Mouse (Mus musculus) liver, postnatal 0 days (tissue): Measurements from ENCODE around the gene Spag7. TPM values are rescaled to one million over a fixed set of nuclear protein-coding genes. Genes with fewer than 3 reads are reported as not detected.

Experiments used
- ATAC-seq: fragments of 200-750 bp; cut with Nextera tagmentation; 2 replicates; pipeline ENCODE4 v1.8.0; 2017; ENCODE audit warnings: mild to moderate bottlenecking, moderate library complexity
- DNase-seq: peaks from one replicate; pipeline ENCODE4 v3.0.0-alpha.2; 2016
- H3K27ac ChIP-seq: fragments of 300-500 bp; sonication (generic); 2 replicates; pipeline ENCODE4 v1.5.1; 2014; ENCODE audit warnings: antibody characterized with exemption, moderate library complexity, mild to moderate bottlenecking, low read depth
- H3K27me3 ChIP-seq: fragments of 300-500 bp; sonication (generic); 2 replicates; pipeline ENCODE4 v1.6.1; 2014; ENCODE audit warnings: low read length, control low read depth, mixed read lengths; ENCODE audit not compliant: insufficient read depth
- H3K36me3 ChIP-seq: fragments of 300-500 bp; sonication (generic); replicated peaks from 2 replicates; pipeline ENCODE4 v1.6.1; 2014; ENCODE audit warnings: mild to moderate bottlenecking, control low read depth, low read length, moderate library complexity, mixed read lengths; ENCODE audit not compliant: insufficient read depth
- H3K4me1 ChIP-seq: fragments of 300-500 bp; sonication (generic); 2 replicates; pipeline ENCODE4 v1.6.1; 2014; ENCODE audit warnings: antibody characterized with exemption, mild to moderate bottlenecking, control low read depth; ENCODE audit not compliant: insufficient read depth
- H3K4me2 ChIP-seq: fragments of 300-500 bp; sonication (generic); 2 replicates; pipeline ENCODE4 v1.6.1; 2014; ENCODE audit warnings: low read depth, mild to moderate bottlenecking, low read length, moderate library complexity, mixed read lengths
- H3K4me3 ChIP-seq: fragments of 300-500 bp; sonication (generic); 2 replicates; pipeline ENCODE4 v1.5.1; 2014; ENCODE audit warnings: low read depth, low read length
- H3K9ac ChIP-seq: fragments of 300-500 bp; sonication (generic); replicated peaks from 2 replicates; pipeline ENCODE4 v1.6.1; 2014; ENCODE audit warnings: mild to moderate bottlenecking, moderate library complexity
- H3K9me3 ChIP-seq: fragments of 300-500 bp; sonication (generic); 2 replicates; pipeline ENCODE4 v1.6.1; 2016; ENCODE audit warnings: mild to moderate bottlenecking, control low read depth, low read length, mixed read lengths
- CTCF ChIP-seq: sonication (generic); IDR thresholded peaks from 2 replicates; pipeline ENCODE4 v1.5.1; 2016; ENCODE audit warnings: antibody characterized with exemption, low read depth
- EP300 ChIP-seq: IDR thresholded peaks from 2 replicates; pipeline ENCODE4 v1.6.1; 2016; ENCODE audit warnings: antibody characterized with exemption, low read depth, mild to moderate bottlenecking
- WGBS: fragments of 180-500 bp; shearing (Covaris S2); extraction: QIAGEN DNeasy Blood & Tissue Kit; methylation state at CpG from one replicate; pipeline ENCODE4 v1.1.7; 2014; ENCODE audit not compliant: insufficient replicate concordance; 5-methylcytosine and 5-hydroxymethylcytosine counted together
- microRNA-seq: library from miRNA; unstranded; fragments of <30 nt; microRNA quantifications from one replicate; pipeline ENCODE4, GENCODE M21; 2016
- polyA plus RNA-seq: library from polyadenylated mRNA; unstranded; fragments of >200 nt; fragmentation: Nextera tagmentation; extraction: Ambion mirVana; gene quantifications from 2 replicates; pipeline ENCODE4 v1.2.1, GENCODE M21; 2015

Gene Spag7
- polyA plus RNA-seq, 1 experiment from 2014 or later: 42.1 TPM

GRCm38 (mm10) chr11:70623053-70623742 lies 46.0 kb downstream of the Spag7 start:
- no peak for ATAC-seq
- no peak overlapping the region for H3K27ac ChIP-seq
- 80% methylated on average over 10 of the region's 10 CpGs for WGBS
- H3K4me1 ChIP-seq: peaks cover 4% of the 10 kb centered on the region; the same call in 1 of the 2 replicates
- TF ChIP-seq CTCF (peak; percentile 49), EP300 (no peak)
- H3K9ac ChIP-seq: no peak overlapping the region
- H3K9me3 ChIP-seq: no peaks in the 10 kb centered on the region
- no peak overlapping the region for H3K4me3 ChIP-seq
- H3K4me2 ChIP-seq: no peak overlapping the region
- H3K36me3 ChIP-seq: no peaks in the 10 kb centered on the region
- H3K27me3 ChIP-seq: no peaks in the 10 kb centered on the region
- no peak for DNase-seq

GRCm38 (mm10) chr11:70621972-70622814 lies 47.0 kb downstream of the Spag7 start:
- DNase-seq (no peak), ATAC-seq (peak; percentile 59)
- 62% methylated on average over 7 of the region's 7 CpGs for WGBS

GRCm38 (mm10) chr11:70619101-70619500 lies 50.1 kb downstream of the Spag7 start, which contains the start of gene Chrne:
Chrne (minus strand) TSS chr11:70619216.
- Histone ChIP-seq H3K36me3 (no peaks in the 10 kb centered on the region), H3K9ac (no peak within 1 kb of the TSS), H3K27me3 (no peaks in the 10 kb centered on the region), H3K4me2 (no peak within 1 kb of the TSS), H3K27ac (no peak within 1 kb of the TSS), H3K4me1 (peaks cover 14% of the 10 kb centered on the region), H3K9me3 (no peaks in the 10 kb centered on the region), H3K4me3 (no peak within 1 kb of the TSS)
- ATAC-seq (no peak), DNase-seq (no peak)
- TF ChIP-seq CTCF (no peak), EP300 (no peak)
- WGBS: 65% methylated on average over 1 of the region's 1 CpGs

More at GRCm38 (mm10) chr11:70621972-70622814, 47.0 kb downstream of the Spag7 start:
- Histone ChIP-seq H3K4me2 (no peak overlapping the region), H3K27ac (no peak overlapping the region), H3K4me3 (no peak overlapping the region), H3K9ac (no peak overlapping the region), H3K9me3 (no peaks in the 10 kb centered on the region), H3K4me1 (peaks cover 4% of the 10 kb centered on the region; the same call in 1 of the 2 replicates), H3K27me3 (no peaks in the 10 kb centered on the region), H3K36me3 (no peaks in the 10 kb centered on the region)
- TF ChIP-seq CTCF (no peak), EP300 (no peak)

- H3K27ac ChIP-seq: no peak within 1 kb of the TSS
- TF ChIP-seq EP300 (no peak), CTCF (no peak)
- H3K4me2 ChIP-seq: peak within 1 kb of the TSS; percentile 93
- peak within 1 kb of the TSS; percentile 59 for H3K9ac ChIP-seq
- ATAC-seq (no peak; the same call in 1 of the 2 replicates), DNase-seq (no peak)
- no peaks in the 10 kb centered on the region for H3K27me3 ChIP-seq
- peaks cover 14% of the 10 kb centered on the region for H3K4me1 ChIP-seq
- no peaks in the 10 kb centered on the region for H3K9me3 ChIP-seq
- peaks cover 11% of the 10 kb centered on the region for H3K36me3 ChIP-seq
- 18% methylated on average over 21 of the region's 21 CpGs for WGBS
- peak within 1 kb of the TSS; percentile 49 for H3K4me3 ChIP-seq
Observed at GRCm38 (mm10) chr11:70615516-70616093, 53.6 kb downstream of the Spag7 start, which contains the start of gene 4930544D05Rik. 4930544D05Rik (plus strand) TSS chr11:70615848.

GRCm38 (mm10) chr11:70615074-70615473 lies 54.1 kb downstream of the Spag7 start:
- H3K4me1 ChIP-seq: peaks cover 14% of the 10 kb centered on the region
- DNase-seq (peak; percentile 74), ATAC-seq (peak; percentile 82)
- H3K4me3 ChIP-seq: peak overlapping the region; percentile 49
- peak overlapping the region; percentile 59 for H3K9ac ChIP-seq
- TF ChIP-seq CTCF: 0 out of 2 replicates have a peak, but pooled peaks have one; percentile 17
- TF ChIP-seq EP300: no peak
- H3K36me3 ChIP-seq: peaks cover 15% of the 10 kb centered on the region
- H3K27ac ChIP-seq: no peak overlapping the region
- H3K27me3 ChIP-seq: no peaks in the 10 kb centered on the region
- under 1% methylated on average over 17 of the region's 17 CpGs for WGBS
- H3K4me2 ChIP-seq: peak overlapping the region; percentile 93
- no peaks in the 10 kb centered on the region for H3K9me3 ChIP-seq

Small RNA genes within 50 kb of the gene (microRNA-seq; reads per million reads assigned to microRNA genes)
- gene Mir6925: not detected

Other genes starting within 250 kb of the Spag7 start
- gene Arrb2, start 236.8 kb downstream of the Spag7 start, polyA plus RNA-seq: 20.0 and 21.8 TPM in 2 replicates
- 14.3 and 15.1 TPM in 2 replicates for gene Med11, start 217.5 kb downstream of the Spag7 start, polyA plus RNA-seq
- gene Zmynd15, start 210.0 kb downstream of the Spag7 start, polyA plus RNA-seq: 0.59 and 0.70 TPM in 2 replicates
- 9.2 and 9.4 TPM in 2 replicates for gene Cxcl16, start 209.4 kb downstream of the Spag7 start, polyA plus RNA-seq
- 1.7 and 2.8 TPM in 2 replicates for gene Tm4sf5, start 164.2 kb downstream of the Spag7 start, polyA plus RNA-seq
- 1.0 and 1.4 TPM in 2 replicates for gene Vmo1, start 154.8 kb downstream of the Spag7 start, polyA plus RNA-seq
- 28.0 and 30.8 TPM in 2 replicates for gene Gltpd2, start 150.2 kb downstream of the Spag7 start, polyA plus RNA-seq
- gene Psmb6, start 144.0 kb downstream of the Spag7 start, polyA plus RNA-seq: 317 and 325 TPM in 2 replicates
- not detected in 2 replicates for gene Gm40193, start 136.5 kb downstream of the Spag7 start, polyA plus RNA-seq
- 1.6 and 1.8 TPM in 2 replicates for gene Pld2, start 129.4 kb downstream of the Spag7 start, polyA plus RNA-seq
- gene Mink1, start 106.5 kb downstream of the Spag7 start, polyA plus RNA-seq: 3.7 and 3.9 TPM in 2 replicates
- gene 4930544D05Rik, start 53.6 kb downstream of the Spag7 start, polyA plus RNA-seq: not detected in 2 replicates
- 0.19 TPM in 1 of 2 replicates, not detected in the other for gene Chrne, start 50.2 kb downstream of the Spag7 start, polyA plus RNA-seq
- gene Gp1ba, start 30.3 kb downstream of the Spag7 start, polyA plus RNA-seq: 3.5 and 4.1 TPM in 2 replicates
- 54.8 and 55.3 TPM in 2 replicates for gene Rnf167, start 22.2 kb downstream of the Spag7 start, polyA plus RNA-seq
- gene Slc25a11, start 21.9 kb downstream of the Spag7 start, polyA plus RNA-seq: 140 and 143 TPM in 2 replicates
- gene Pfn1, start 14.8 kb downstream of the Spag7 start, polyA plus RNA-seq: 918 and 940 TPM in 2 replicates
- gene Eno3, start 12.2 kb downstream of the Spag7 start, polyA plus RNA-seq: 4.0 and 21.3 TPM in 2 replicates
- gene Camta2, start 18.7 kb upstream of the Spag7 start, polyA plus RNA-seq: 2.8 and 3.4 TPM in 2 replicates
- 8.3 and 10.8 TPM in 2 replicates for gene Inca1, start 30.7 kb upstream of the Spag7 start, polyA plus RNA-seq
- 1.8 and 2.2 TPM in 2 replicates for gene Kif1c, start 31.1 kb upstream of the Spag7 start, polyA plus RNA-seq
- gene Zfp3, start 94.8 kb upstream of the Spag7 start, polyA plus RNA-seq: 1.9 and 2.0 TPM in 2 replicates
- 2.6 and 3.0 TPM in 2 replicates for gene Scimp, start 143.2 kb upstream of the Spag7 start, polyA plus RNA-seq
- gene Rabep1, start 175.4 kb upstream of the Spag7 start, polyA plus RNA-seq: 18.3 and 18.5 TPM in 2 replicates